Mouse (Mus musculus) CH12.LX (cell line): ENCODE results near the gene Ttll9. TPM values are rescaled to one million over a fixed set of nuclear protein-coding genes. Genes with fewer than 3 reads are reported as not detected.

Source experiments
- DNase-seq: peaks from one replicate; pipeline ENCODE4 v3.0.0-alpha.2; 2013; ENCODE audit errors: extremely low read depth
- H3K27ac ChIP-seq: 2 replicates; pipeline ENCODE4 v1.5.1; 2012; ENCODE audit warnings: low read depth, mild to moderate bottlenecking, control low read depth, moderate library complexity; ENCODE audit not compliant: insufficient read depth
- H3K27me3 ChIP-seq: replicated peaks from 2 replicates; pipeline ENCODE3; 2012; ENCODE audit warnings: inconsistent platforms
- H3K36me3 ChIP-seq, 2 experiments: replicated peaks in 1 of 2; 2 replicates each; pipeline versions ENCODE3 to v1.6.1; 2012; ENCODE audit warnings: inconsistent platforms in 1 of 2, low read length in 1 of 2, mild to moderate bottlenecking in 1 of 2, mixed read lengths in 1 of 2, moderate library complexity in 1 of 2; ENCODE audit not compliant: control insufficient read depth in 1 of 2, insufficient read depth in 1 of 2
- H3K4me1 ChIP-seq, 2 experiments: 2 replicates each; pipeline ENCODE4 v1.6.1; 2012; ENCODE audit warnings: inconsistent platforms in 1 of 2, moderate library complexity in 1 of 2; ENCODE audit not compliant: insufficient read depth in 2 of 2, control insufficient read depth in 1 of 2
- H3K4me2 ChIP-seq: 2 replicates; pipeline ENCODE4 v1.6.1; 2012; ENCODE audit warnings: low read depth, mild to moderate bottlenecking, control low read depth; ENCODE audit not compliant: poor library complexity, insufficient read depth, severe bottlenecking
- H3K4me3 ChIP-seq, 3 experiments: fragments of 150-350 bp in 1 of 3; sonication (generic) in 1 of 3; replicated peaks in 1 of 3; 2 replicates each; pipeline versions ENCODE3 to v1.5.1; 2011 to 2012; ENCODE audit warnings: low read depth in 2 of 3, low read length in 2 of 3, mild to moderate bottlenecking in 2 of 3, moderate library complexity in 2 of 3, control low read depth in 1 of 3, improper control_type of control experiment in 1 of 3, inconsistent platforms in 1 of 3, mixed read lengths in 1 of 3; ENCODE audit not compliant: poor library complexity in 1 of 3
- H3K79me2 ChIP-seq: replicated peaks from 2 replicates; pipeline ENCODE4 v1.6.1; 2012; ENCODE audit warnings: mild to moderate bottlenecking, moderate library complexity; ENCODE audit not compliant: control insufficient read depth, poor library complexity, insufficient read depth, severe bottlenecking; ENCODE audit errors: extremely low read depth
- H3K9ac ChIP-seq: 2 replicates; pipeline ENCODE4 v1.6.1; 2012; ENCODE audit warnings: low read depth, mild to moderate bottlenecking, control low read depth, moderate library complexity; ENCODE audit not compliant: insufficient read depth
- H3K9me3 ChIP-seq: replicated peaks from 2 replicates; pipeline ENCODE3; 2012; ENCODE audit warnings: low read length, inconsistent platforms, mixed read lengths
- BHLHE40 ChIP-seq: IDR thresholded peaks from 2 replicates; pipeline ENCODE4 v1.6.1; 2011; ENCODE audit warnings: mild to moderate bottlenecking, low read depth, low read length, improper control_type of control experiment
- CHD2 ChIP-seq: IDR thresholded peaks from 2 replicates; pipeline ENCODE4 v1.6.1; 2011; ENCODE audit warnings: low read length, improper control_type of control experiment
- CTCF ChIP-seq, 2 experiments: IDR thresholded peaks in 1 of 2; conservative IDR thresholded peaks in 1 of 2; 2 replicates each; pipeline ENCODE4 v1.5.1; 2011 to 2012; ENCODE audit warnings: low read depth in 2 of 2, low read length in 2 of 2, improper control_type of control experiment in 1 of 2, inconsistent platforms in 1 of 2, mild to moderate bottlenecking in 1 of 2, moderate library complexity in 1 of 2
- ELF1 ChIP-seq: IDR thresholded peaks from 2 replicates; pipeline ENCODE4 v1.6.1; 2014; ENCODE audit warnings: low read depth, mild to moderate bottlenecking, inconsistent platforms, low read length, improper control_type of control experiment
- EP300 ChIP-seq: IDR thresholded peaks from 2 replicates; pipeline ENCODE4 v1.6.1; 2011; ENCODE audit warnings: low read length, improper control_type of control experiment
- ETS1 ChIP-seq: conservative IDR thresholded peaks from 2 replicates; pipeline ENCODE4 v1.6.1; 2012; ENCODE audit warnings: low read depth, mild to moderate bottlenecking, inconsistent platforms, low read length, improper control_type of control experiment, moderate library complexity
- GABPA ChIP-seq: IDR thresholded peaks from 2 replicates; pipeline ENCODE4 v1.6.1; 2012; ENCODE audit warnings: low read depth, low read length, improper control_type of control experiment, inconsistent platforms; ENCODE audit not compliant: insufficient replicate concordance
- JUND ChIP-seq: conservative IDR thresholded peaks from 2 replicates; pipeline ENCODE4 v1.6.1; 2011; ENCODE audit warnings: low read depth, low read length, improper control_type of control experiment
- KAT2A ChIP-seq: IDR thresholded peaks from 2 replicates; pipeline ENCODE4 v1.6.1; 2012; ENCODE audit warnings: low read length, improper control_type of control experiment, inconsistent platforms; ENCODE audit not compliant: insufficient replicate concordance
- MAFK ChIP-seq: IDR thresholded peaks from 2 replicates; pipeline ENCODE4 v1.6.1; 2011; ENCODE audit warnings: low read length, improper control_type of control experiment; ENCODE audit not compliant: insufficient replicate concordance
- MAX ChIP-seq: IDR thresholded peaks from 2 replicates; pipeline ENCODE4 v1.6.1; 2011; ENCODE audit warnings: low read length, improper control_type of control experiment
- MAZ ChIP-seq: IDR thresholded peaks from 2 replicates; pipeline ENCODE4 v1.6.1; 2012; ENCODE audit warnings: low read depth, mild to moderate bottlenecking, inconsistent platforms, low read length, improper control_type of control experiment, moderate library complexity
- MEF2A ChIP-seq: IDR thresholded peaks from 2 replicates; pipeline ENCODE4 v1.6.1; 2014; ENCODE audit warnings: low read depth, mild to moderate bottlenecking, inconsistent platforms, low read length, improper control_type of control experiment, borderline replicate concordance
- MXI1 ChIP-seq: IDR thresholded peaks from 2 replicates; pipeline ENCODE4 v1.6.1; 2011; ENCODE audit warnings: mild to moderate bottlenecking, low read depth, low read length, improper control_type of control experiment
- NELFE ChIP-seq: IDR thresholded peaks from 2 replicates; pipeline ENCODE4 v1.6.1; 2011; ENCODE audit warnings: low read depth, low read length, improper control_type of control experiment
- NRF1 ChIP-seq: IDR thresholded peaks from 2 replicates; pipeline ENCODE4 v1.6.1; 2014; ENCODE audit warnings: low read depth, mild to moderate bottlenecking, inconsistent platforms, low read length, improper control_type of control experiment, moderate library complexity
- POLR2A ChIP-seq: IDR thresholded peaks from 2 replicates; pipeline ENCODE4 v1.6.1; 2011; ENCODE audit warnings: low read depth, mild to moderate bottlenecking, improper control_type of control experiment, low read length
- POLR2AphosphoS2 ChIP-seq: IDR thresholded peaks from 2 replicates; pipeline ENCODE4 v1.6.1; 2011; ENCODE audit warnings: low read depth, low read length, improper control_type of control experiment
- RCOR1 ChIP-seq: conservative IDR thresholded peaks from 2 replicates; pipeline ENCODE4 v1.6.1; 2012; ENCODE audit warnings: low read depth, mild to moderate bottlenecking, inconsistent platforms, low read length, improper control_type of control experiment
- SIN3A ChIP-seq: IDR thresholded peaks from 2 replicates; pipeline ENCODE4 v1.6.1; 2012; ENCODE audit warnings: low read length, improper control_type of control experiment, inconsistent platforms
- TBP ChIP-seq: conservative IDR thresholded peaks from 2 replicates; pipeline ENCODE4 v1.6.1; 2011; ENCODE audit warnings: low read depth, low read length, improper control_type of control experiment
- UBTF ChIP-seq: IDR thresholded peaks from 2 replicates; pipeline ENCODE4 v1.6.1; 2012; ENCODE audit warnings: low read depth, mild to moderate bottlenecking, inconsistent platforms, low read length, improper control_type of control experiment, moderate library complexity
- USF2 ChIP-seq: conservative IDR thresholded peaks from 2 replicates; pipeline ENCODE4 v1.6.1; 2011; ENCODE audit warnings: low read depth, low read length, improper control_type of control experiment
- ZKSCAN1 ChIP-seq: IDR thresholded peaks from 2 replicates; pipeline ENCODE4 v1.6.1; 2012; ENCODE audit warnings: low read depth, inconsistent platforms, low read length, improper control_type of control experiment, borderline replicate concordance
- ZMIZ1 ChIP-seq: IDR thresholded peaks from 2 replicates; pipeline ENCODE4 v1.6.1; 2012; ENCODE audit warnings: low read depth, mild to moderate bottlenecking, inconsistent platforms, low read length, improper control_type of control experiment
- ZNF384 ChIP-seq: IDR thresholded peaks from 2 replicates; pipeline ENCODE4 v1.6.1; 2012; ENCODE audit warnings: low read depth, low read length, improper control_type of control experiment, inconsistent platforms
- dilution Hi-C: fragments of 300-500 bp; cut with MboI; formaldehyde crosslinking; loops from 2 replicates; pipeline ENCODE4 v1.14.3; 2020; ENCODE audit warnings: low sequenced_read_pairs; ENCODE audit not compliant: extremely low pct_unique_long_range_greater_than_20kb, extremely low pct_ligation_motif_present
- in situ Hi-C: fragments of 300-500 bp; cut with MboI; formaldehyde crosslinking; loops from 3 replicates; pipeline ENCODE4 v1.14.3; 2019; ENCODE audit warnings: low sequenced_read_pairs, low pct_ligation_motif_present, low pct_unique_long_range_greater_than_20kb, mixed read lengths
- polyA plus RNA-seq: library from polyadenylated mRNA; unstranded; fragments of >175 nt; gene quantifications from 2 replicates; pipeline ENCODE4 v1.2.1, GENCODE M21; 2012; ENCODE audit warnings: low read depth; ENCODE audit not compliant: insufficient read length
- total RNA-seq, 2 experiments: library from RNA; depleted of rRNA; stranded (reverse); fragments of 300-350 nt in 1 of 2; fragments of >200 nt in 1 of 2; gene quantifications; 2 replicates each; pipeline ENCODE4 v1.2.3; 2012 to 2014

Ttll9 gene
- total and polyA plus RNA-seq, 3 experiments: 1.5 to 1.7 (median 1.7) TPM

GRCm38 (mm10) chr2:153043886-153044285, 81.6 kb downstream of the Ttll9 start:
- no peak overlapping the region for H3K9ac ChIP-seq
- H3K4me2 ChIP-seq: no peak overlapping the region
- no peaks in the 10 kb centered on the region for H3K9me3 ChIP-seq
- H3K27ac ChIP-seq: no peak overlapping the region
- peaks cover 90% of the 10 kb centered on the region for H3K27me3 ChIP-seq
- no peaks in the 10 kb centered on the region for H3K79me2 ChIP-seq
- TF ChIP-seq ELF1 (no peak), SIN3A (no peak), KAT2A (no peak), ZNF384 (no peak), USF2 (no peak), EP300 (no peak), NRF1 (no peak), ZMIZ1 (no peak), POLR2AphosphoS2 (no peak), TBP (no peak), GABPA (no peak), MXI1 (no peak), CHD2 (no peak), NELFE (no peak), CTCF (conservative IDR thresholded peaks at IDR 0.05 in 1 of 2, IDR thresholded peaks at IDR 0.05 in 1 of 2; ENCODE audit: low read depth in 2 of 2, low read length in 2 of 2) (no peak), POLR2A (no peak), ZKSCAN1 (no peak)
- in situ Hi-C loops: no loop called here
- dilution Hi-C loops: no loop called here
- H3K4me3 ChIP-seq: no peak overlapping the region
- no peak for DNase-seq
- no peaks in the 10 kb centered on the region for H3K4me1 ChIP-seq
- H3K36me3 ChIP-seq: no peaks in the 10 kb centered on the region

GRCm38 (mm10) chr2:153045884-153046299, 83.6 kb downstream of the Ttll9 start:
- Histone ChIP-seq H3K27ac (no peak overlapping the region), H3K79me2 (no peaks in the 10 kb centered on the region), H3K4me3 (no peak overlapping the region), H3K9ac (no peak overlapping the region), H3K27me3 (peaks cover 90% of the 10 kb centered on the region), H3K4me1 (no peaks in the 10 kb centered on the region), H3K4me2 (no peak overlapping the region), H3K9me3 (no peaks in the 10 kb centered on the region), H3K36me3 (no peaks in the 10 kb centered on the region)
- dilution Hi-C loops: no loop called here
- TF ChIP-seq MAX (no peak), SIN3A (no peak), POLR2AphosphoS2 (no peak), BHLHE40 (no peak), MAFK (no peak), MEF2A (no peak), ZKSCAN1 (no peak), JUND (no peak), ETS1 (no peak), RCOR1 (no peak), MAZ (no peak), UBTF (no peak), ELF1 (no peak)
- no peak for DNase-seq
- in situ Hi-C loops: no loop called here
